Mouse (Mus musculus): Measurements from ENCODE around the gene Myo10.

The Myo10 gene

DNA sequence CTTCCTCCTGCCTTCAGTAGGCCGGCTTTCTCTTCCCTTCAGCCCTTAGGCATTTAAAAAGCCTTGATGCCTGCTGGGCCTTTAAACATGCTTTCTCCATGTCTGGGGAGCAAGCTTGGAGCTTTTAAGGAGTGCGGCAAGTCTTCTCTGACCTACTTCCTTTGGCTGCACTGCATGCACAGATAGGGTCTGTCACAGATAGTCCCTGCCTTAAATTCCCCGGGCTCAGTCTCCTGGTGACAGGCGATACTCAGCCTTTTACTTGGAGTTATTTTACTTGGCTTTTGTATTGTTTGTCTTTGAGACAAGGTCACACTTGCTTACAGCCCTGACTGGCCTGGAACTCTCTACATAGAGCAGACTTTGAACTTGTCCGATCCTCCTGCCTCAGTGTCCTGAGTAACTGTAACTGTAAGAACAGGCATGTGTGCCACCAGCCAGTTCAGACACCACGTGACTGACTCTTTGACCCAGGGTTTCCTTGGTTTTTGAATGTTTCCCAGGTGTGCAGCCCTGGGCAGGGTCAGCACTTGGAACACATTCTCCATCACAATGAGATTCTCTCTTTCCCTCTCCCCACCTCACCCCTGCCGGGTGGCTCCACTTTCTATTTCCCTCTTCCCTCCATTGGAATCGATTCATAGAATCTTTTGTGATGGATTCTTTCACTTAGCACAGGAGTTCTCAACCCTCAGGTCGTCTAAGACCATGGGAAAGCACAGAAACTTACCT, 147.4 kb downstream of the Myo10 start:
- DNase-seq, result no peak

GRCm38 (mm10) chr15:25771782-25772181, 149.5 kb downstream of the Myo10 start:
- DNase-seq, result no peak

GRCm38 (mm10) chr15:25773711-25774513, 151.6 kb downstream of the Myo10 start:
- peak; percentile 34 to 35 for DNase-seq

DNA sequence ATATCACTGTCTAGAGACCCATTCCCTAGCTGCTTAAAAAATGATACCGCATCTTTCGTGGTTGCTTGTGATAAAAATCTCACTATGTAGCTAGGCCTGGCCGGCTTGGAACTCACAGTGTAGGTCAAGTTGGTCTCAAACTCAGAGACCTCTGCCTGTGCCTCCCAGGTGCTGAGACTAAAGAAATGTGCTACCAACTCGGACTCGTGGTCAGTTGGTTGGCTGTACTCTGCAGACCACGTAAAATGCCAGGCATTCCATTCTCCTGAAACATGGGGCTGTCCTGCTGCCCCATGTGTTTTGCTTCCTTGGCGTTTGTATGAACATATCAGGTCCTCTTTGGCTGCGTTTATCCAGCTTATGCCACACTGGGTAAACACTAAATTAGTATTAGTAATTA, 156.6 kb downstream of the Myo10 start:
- DNase-seq, result no peak

DNA sequence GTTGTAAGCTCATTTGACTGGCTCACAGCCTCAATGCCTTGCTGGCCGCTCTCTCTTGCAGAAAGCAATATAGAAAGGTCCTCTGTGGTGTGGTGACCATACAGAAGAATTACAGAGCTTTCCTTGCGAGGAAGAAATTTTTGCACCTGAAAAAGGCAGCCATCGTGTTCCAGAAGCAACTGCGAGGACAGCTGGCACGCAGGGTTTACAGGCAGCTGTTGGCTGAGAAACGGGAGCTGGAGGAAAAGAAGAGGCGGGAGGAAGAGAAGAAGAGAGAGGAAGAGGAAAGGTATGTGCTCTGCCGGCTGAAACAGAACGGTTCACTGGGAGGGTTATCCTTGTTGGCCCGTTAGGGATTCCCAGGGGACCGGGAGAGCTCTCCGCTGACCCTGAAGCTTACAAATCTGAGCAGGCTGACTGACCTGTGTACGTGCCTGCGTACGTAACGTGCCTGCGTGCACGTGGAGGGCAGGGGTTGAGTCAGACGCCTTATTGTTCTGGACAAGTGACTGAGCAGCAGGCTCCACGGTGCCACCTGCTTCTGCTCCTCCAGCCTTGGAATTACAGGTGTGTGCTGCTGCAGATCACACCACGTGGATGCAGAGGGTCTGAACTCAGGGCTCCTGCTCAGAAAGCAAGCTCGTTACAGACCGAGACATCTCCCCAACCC, 157.3 kb downstream of the Myo10 start:
- no peak for DNase-seq

DNA sequence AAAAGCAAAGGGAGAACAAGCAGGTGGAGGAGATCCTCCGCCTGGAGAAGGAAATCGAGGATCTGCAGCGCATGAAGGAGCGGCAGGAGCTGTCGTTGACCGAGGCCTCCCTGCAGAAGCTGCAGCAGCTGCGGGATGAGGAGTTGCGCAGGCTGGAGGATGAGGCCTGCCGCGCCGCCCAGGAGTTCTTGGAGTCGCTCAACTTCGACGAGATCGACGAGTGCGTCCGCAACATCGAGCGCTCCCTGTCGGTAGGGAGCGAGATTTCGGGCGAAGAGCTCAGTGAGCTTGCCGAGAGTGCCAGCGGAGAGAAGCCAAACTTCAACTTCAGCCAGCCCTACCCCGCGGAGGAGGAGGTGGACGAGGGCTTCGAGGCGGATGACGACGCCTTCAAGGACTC, 158.7 kb downstream of the Myo10 start:
- DNase-seq, result no peak

DNA sequence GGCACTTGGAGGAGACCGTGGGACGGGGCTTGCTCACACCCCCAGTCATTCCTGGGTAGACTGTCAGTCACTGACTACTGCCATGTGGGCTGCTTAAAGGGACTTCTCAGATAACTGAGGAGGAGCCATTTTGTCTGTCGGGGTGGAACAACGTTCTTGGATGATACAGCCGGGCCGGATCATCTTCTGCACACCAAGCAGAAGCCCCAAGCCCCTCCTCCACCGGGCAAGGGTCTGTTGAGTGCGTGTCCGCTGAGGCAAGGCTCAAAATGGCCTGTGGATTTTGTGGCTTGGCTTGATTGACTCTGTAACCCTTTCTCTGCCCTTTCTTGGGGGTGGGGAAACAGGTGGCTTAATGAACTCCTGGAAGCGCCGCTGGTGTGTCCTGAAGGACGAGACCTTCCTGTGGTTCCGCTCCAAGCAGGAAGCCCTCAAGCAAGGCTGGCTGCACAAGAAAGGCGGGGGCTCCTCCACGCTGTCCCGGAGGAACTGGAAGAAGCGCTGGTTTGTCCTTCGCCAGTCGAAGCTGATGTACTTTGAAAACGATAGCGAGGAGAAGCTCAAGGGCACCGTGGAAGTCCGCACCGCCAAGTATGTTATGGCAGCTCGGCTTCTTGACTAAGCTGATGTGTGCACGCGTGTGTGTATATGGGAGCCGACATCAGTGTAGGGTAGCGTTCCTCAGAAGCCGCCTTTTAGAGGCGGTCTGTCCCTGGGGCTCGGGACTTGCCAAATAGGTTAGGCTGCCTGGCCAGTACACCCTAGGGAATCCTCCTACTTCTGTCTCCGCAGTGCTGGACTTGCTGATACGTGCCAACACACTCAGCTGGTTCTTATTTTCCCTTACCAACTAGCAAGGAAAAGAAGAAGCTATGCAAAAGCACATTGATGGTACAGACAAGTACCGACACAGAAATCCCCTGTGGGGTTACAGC, 163.4 kb downstream of the Myo10 start:
- no peak for DNase-seq

DNA sequence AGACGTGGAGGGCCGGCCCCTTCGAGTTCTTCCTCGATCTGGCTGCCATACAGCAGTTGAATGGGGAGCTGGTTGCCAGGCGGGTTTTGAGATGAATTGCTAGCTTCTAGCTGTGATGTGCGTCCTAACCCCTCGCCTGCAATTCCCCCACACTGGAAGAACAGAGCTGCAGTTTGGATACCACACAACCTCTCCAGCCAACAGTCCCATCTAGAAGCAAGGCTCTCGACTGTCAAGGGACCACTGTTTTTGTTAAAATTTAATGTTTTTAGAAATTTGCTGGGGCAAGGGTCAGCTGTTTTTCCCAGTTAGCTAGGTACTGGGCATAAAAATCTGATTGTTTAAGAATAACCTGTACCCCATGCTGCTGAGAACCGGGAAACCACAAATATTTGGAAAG, 165.1 kb downstream of the Myo10 start:
- DNase-seq, result no peak

GRCm38 (mm10) chr15:25787965-25788364, 165.6 kb downstream of the Myo10 start:
- no peak for DNase-seq

GRCm38 (mm10) chr15:25788565-25788964, 166.2 kb downstream of the Myo10 start:
- DNase-seq, result no peak

DNA sequence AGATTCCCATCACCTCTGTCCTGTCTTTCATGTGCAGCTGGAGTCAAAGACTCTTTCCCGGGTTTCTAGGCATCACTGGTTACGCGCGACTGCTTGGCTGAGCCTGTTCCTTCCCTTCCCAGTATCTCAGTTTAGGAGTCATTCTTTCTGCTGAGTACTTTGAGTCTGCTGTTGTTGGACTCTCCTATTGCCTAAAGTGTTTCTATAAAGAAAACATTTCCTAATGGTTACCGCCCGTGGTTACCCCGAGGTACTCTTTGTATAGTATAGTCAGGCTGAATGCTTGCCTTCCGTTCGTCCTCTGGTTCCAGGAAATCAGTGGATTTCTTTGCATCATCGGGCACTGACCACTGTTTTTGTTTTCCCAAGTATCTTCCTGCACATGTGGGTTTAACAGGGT, 166.9 kb downstream of the Myo10 start:
- no peak for DNase-seq

GRCm38 (mm10) chr15:25791660-25792353, 169.5 kb downstream of the Myo10 start:
- peak in 1 of 2 experiments; percentile 29 for DNase-seq

GRCm38 (mm10) chr15:25794123-25794522, 171.8 kb downstream of the Myo10 start:
- no peak for DNase-seq

DNA sequence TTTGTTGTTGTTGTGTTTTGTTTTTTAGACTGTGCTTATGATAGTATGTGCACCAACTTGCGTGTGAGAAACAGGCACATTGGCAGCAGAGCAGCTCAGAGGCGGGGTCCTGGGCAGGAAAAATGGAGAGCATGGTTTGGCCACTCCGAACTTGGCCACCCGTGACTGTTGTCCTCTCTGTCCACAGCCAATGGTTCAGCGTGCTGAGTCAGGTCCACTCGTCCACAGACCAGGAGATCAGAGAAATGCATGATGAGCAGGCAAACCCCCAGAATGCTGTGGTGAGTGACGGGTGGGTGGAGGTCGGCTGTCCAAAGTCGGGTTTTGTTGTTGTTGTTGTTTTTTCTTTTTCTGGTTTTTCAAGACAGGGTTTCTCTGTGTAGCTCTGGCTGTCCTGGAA, 173.2 kb downstream of the Myo10 start:
- no peak for DNase-seq

DNA sequence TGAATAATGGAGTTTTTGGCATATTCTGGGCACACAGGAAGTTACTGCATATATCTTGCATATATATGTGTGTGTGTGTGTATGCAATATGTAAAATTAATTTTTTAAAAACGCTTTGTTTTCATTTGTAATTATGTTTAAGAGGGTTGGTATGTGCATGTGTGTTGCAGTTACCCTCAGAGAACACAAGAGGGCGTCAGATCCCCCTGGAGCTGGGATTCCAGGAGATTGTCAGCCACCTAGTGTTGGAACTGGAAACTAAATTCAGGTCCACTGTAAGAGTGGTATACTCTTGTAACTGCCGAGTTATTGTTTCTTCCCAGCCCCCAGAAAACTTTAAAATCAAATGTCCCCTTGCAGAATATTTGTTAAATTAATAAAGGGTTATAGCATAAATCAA, 174.0 kb downstream of the Myo10 start:
- no peak for DNase-seq

GRCm38 (mm10) chr15:25797179-25797578, 174.9 kb downstream of the Myo10 start:
- no peak for DNase-seq

DNA sequence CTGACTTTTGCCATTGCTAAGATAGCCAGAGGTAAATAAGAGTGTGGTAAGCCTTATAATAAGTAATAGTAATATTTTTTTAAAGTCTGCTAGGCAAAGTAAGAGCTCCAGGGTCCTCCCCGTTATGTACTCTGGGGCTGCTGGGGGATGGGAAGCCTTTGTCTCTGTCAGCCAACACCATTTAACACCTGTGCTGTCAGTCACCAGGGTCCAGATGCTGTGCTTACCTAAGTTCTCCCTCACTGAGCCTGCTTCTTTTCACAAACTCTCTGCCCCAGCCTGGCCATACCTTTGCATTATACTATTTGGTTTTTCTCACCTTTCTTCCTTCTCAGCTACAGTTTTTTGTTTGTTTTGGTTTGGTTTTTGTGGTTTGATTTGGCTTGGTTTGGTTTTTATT, 175.6 kb downstream of the Myo10 start:
- no peak for DNase-seq

GRCm38 (mm10) chr15:25801726-25802125, 179.4 kb downstream of the Myo10 start:
- no peak for DNase-seq

DNA sequence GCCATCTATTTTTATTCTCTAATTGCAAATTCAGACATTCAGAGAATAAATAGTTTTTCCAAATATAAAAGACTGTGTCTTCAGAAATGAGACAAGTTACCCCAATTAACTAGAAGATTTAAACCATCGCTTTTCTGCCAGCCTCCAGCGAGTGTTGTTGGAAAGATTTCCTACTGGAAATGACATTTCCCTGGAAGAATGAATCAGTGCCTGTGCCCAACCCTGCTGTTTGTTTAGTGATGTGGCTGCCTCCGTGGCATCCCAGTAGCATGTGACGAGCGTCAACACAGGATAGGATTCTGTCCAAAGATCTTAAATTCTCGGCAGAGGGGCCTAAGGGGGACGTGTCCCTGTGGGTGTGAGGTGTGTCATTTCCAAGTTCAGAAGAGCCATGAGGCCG, 179.9 kb downstream of the Myo10 start:
- DNase-seq, result no peak

DNA sequence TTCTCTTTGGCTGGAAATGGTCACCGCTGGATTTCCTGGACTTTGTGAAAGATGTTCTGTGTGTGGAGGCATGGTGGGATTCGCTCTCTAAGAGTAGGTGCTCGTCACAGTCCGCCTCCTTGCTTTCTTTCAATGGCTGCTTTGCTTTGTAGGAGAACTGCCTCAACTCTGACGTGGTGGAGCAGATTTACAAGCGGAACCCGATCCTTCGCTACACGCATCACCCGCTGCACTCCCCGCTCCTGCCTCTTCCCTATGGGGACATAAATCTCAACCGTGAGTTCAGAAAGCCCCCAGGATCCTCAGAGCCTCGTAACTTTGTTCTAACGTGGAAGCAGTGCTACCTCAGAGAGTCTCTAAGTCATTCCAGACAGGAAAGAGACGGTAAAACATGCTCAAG, 180.8 kb downstream of the Myo10 start:
- DNase-seq, result no peak

DNA sequence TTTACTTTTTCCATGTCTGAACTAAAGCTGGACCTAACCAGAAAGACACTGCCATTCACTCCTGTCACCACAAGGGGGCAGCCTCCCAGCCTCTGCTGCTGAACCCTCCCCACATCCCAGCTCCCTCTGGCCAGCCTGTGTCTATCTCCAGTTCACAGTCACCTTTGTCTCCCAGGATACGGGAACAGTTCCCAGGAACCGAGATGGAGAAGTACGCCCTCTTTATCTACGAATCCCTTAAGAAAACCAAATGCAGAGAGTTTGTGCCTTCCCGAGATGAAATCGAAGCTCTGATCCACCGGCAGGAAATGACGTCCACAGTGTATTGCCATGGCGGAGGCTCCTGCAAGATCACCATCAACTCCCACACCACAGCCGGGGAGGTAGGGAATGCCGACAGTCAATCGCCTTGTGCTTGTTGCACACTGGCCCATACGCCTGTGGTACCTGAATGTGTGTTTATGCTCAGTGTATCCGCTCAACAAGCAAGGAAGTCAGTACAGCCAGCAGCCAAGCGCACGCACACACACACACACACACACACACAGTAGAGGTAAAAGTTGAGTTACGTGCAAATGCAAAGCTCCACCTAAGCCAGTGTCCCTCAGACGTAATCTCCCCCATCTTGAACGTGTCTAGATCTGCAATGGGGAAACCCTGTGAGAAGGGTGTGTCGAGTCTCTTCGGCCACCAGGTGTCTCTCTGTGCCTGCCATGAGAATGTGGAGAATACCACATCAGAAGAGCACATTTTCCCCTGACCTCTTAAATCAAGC, 183.2 kb downstream of the Myo10 start:
- peak; percentile 62 to 69 for DNase-seq
